Mouse (Mus musculus) limb, embryonic 15.5 days (tissue): ENCODE data around the gene Fam234b. TPM values are rescaled to one million over a fixed set of nuclear protein-coding genes. Genes with fewer than 3 reads are reported as not detected.
A peak's percentile ranks its signal among the peaks of the same experiment; 100 is the strongest.

Experiments used
- ATAC-seq: fragments of 200-750 bp; cut with Nextera tagmentation; 2 replicates; pipeline ENCODE4 v1.8.0; 2017; ENCODE audit warnings: low read depth, moderate TSS enrichment; ENCODE audit not compliant: insufficient number of reproducible peaks, low FRiP score, low TSS enrichment
- H3K27ac ChIP-seq: fragments of 300-500 bp; sonication (generic); 2 replicates; pipeline ENCODE4 v1.5.1; 2015; ENCODE audit warnings: moderate library complexity, mild to moderate bottlenecking, inconsistent platforms
- H3K27me3 ChIP-seq: fragments of 300-500 bp; sonication (generic); 2 replicates; pipeline ENCODE4 v1.6.1; 2015; ENCODE audit warnings: inconsistent platforms
- H3K36me3 ChIP-seq: fragments of 300-500 bp; sonication (generic); 2 replicates; pipeline ENCODE4 v1.6.1; 2015; ENCODE audit warnings: inconsistent platforms
- H3K4me1 ChIP-seq: fragments of 300-500 bp; sonication (generic); 2 replicates; pipeline ENCODE4 v1.6.1; 2015; ENCODE audit warnings: inconsistent platforms
- H3K4me2 ChIP-seq: fragments of 300-500 bp; sonication (generic); 2 replicates; pipeline ENCODE4 v1.6.1; 2015; ENCODE audit warnings: mild to moderate bottlenecking, inconsistent platforms
- H3K4me3 ChIP-seq: fragments of 300-500 bp; sonication (generic); 2 replicates; pipeline ENCODE4 v1.5.1; 2015; ENCODE audit warnings: mild to moderate bottlenecking, inconsistent platforms
- H3K9ac ChIP-seq: fragments of 300-500 bp; sonication (generic); 2 replicates; pipeline ENCODE4 v1.6.1; 2015; ENCODE audit warnings: inconsistent platforms
- H3K9me3 ChIP-seq: fragments of 300-500 bp; sonication (generic); 2 replicates; pipeline ENCODE4 v1.6.1; 2016; ENCODE audit warnings: inconsistent platforms
- WGBS: fragments of 180-500 bp; shearing (Covaris S2); methylation state at CpG from one replicate; pipeline ENCODE4 v1.1.7; 2015; 5-methylcytosine and 5-hydroxymethylcytosine counted together
- polyA plus RNA-seq: library from polyadenylated mRNA; unstranded; fragments of >200 nt; fragmentation: Nextera tagmentation; extraction: Ambion mirVana; gene quantifications from 2 replicates; pipeline ENCODE4 v1.2.1, GENCODE M21; 2015

The Fam234b gene
- polyA plus RNA-seq, 1 experiment from 2014 or later, result 23.8 TPM

DNA sequence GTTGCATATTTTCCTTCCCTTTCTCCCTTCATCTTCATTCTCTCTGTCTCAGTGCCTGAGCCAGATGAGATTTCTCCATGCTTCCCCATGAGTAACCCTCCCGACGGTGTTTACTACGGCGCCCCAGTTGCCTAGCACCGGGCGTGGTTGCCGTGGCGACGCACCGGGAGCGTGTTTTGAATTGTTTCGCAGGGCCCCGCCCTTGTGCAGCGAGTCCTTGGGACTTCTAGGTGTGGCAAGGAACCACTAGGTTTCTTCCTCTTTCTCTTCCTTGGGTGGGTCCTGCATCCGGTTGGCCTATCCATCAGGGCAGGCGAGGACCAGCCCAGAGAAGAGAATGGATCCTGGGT is 54.9 kb downstream of the Fam234b start:
- H3K36me3 ChIP-seq, result no peaks in the 10 kb centered on the region
- H3K27ac ChIP-seq, result peak overlapping the region; percentile 92
- peak overlapping the region; percentile 16 for H3K4me3 ChIP-seq
- ATAC-seq, result peak; percentile 52; the same call in 1 of the 2 replicates
- H3K4me1 ChIP-seq, result peaks cover 33% of the 10 kb centered on the region
- peak overlapping the region; percentile 37 for H3K4me2 ChIP-seq
- H3K9me3 ChIP-seq, result no peaks in the 10 kb centered on the region
- WGBS, result 8% methylated on average over 16 of the region's 16 CpGs
- H3K27me3 ChIP-seq, result no peaks in the 10 kb centered on the region
- H3K9ac ChIP-seq, result no peak overlapping the region

DNA sequence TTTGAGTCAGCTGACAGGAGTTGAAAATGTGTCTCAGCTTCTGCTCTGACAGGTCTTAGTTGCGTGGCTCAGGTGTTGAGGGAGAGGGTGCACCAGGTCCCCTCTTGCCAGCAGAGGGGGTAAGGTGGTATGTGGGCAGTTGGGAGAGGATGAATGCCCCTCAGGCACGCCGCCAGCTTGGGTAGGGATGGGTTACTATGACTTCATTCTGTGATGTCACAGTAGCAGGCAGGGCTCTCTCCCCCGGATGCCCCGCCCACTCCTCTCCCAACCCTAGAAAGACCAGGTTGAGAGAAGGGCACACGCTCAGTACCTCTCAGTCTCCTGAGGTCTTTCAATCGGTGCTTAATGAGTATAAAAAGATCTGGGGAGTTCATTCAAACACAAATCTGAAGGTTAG is 56.4 kb downstream of the Fam234b start, which contains the start of gene Gsg1:
Gsg1 (minus strand) TSS at position 199 of the 400 bp plus-strand sequence.
- no peak for ATAC-seq
- peaks cover 33% of the 10 kb centered on the region for H3K4me1 ChIP-seq
- 89% methylated on average over 7 of the region's 7 CpGs for WGBS
- no peak within 1 kb of the TSS for H3K9ac ChIP-seq
- H3K27ac ChIP-seq, result no peak within 1 kb of the TSS
- H3K4me2 ChIP-seq, result no peak within 1 kb of the TSS
- H3K27me3 ChIP-seq, result no peaks in the 10 kb centered on the region
- H3K36me3 ChIP-seq, result no peaks in the 10 kb centered on the region
- H3K9me3 ChIP-seq, result no peaks in the 10 kb centered on the region
- H3K4me3 ChIP-seq, result no peak within 1 kb of the TSS

DNA sequence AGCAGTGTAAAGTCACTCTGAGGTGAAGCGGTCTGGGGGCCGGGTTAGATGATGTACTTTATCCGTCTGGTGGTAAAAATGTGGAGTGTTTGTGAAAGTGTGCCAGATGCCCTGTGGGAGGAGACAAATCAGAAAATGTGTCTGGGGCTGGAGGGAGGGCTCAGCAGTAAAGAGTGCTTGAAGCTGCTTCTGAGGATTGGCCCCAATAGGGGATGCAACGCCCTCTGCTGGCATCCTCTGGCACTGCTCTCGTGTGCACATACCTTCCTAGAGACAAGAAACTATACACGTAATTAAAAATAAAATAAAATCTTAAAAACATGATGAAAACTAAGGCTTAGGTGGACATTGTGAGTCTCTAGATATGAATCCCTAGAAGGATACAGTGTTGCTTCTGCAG is 62.7 kb downstream of the Fam234b start:
- WGBS, result 89% methylated on average over 6 of the region's 6 CpGs
- Histone ChIP-seq H3K9ac (no peak overlapping the region), H3K4me2 (no peak overlapping the region), H3K4me1 (no peaks in the 10 kb centered on the region), H3K4me3 (no peak overlapping the region), H3K9me3 (0 out of 2 replicates have a peak, but pooled peaks cover 3% of the 10 kb centered on the region), H3K27ac (no peak overlapping the region), H3K27me3 (no peaks in the 10 kb centered on the region), H3K36me3 (no peaks in the 10 kb centered on the region)
- ATAC-seq, result no peak

GRCm38 (mm10) chr6:135261124-135261523 is 63.3 kb downstream of the Fam234b start:
- H3K4me3 ChIP-seq, result no peak overlapping the region
- no peak overlapping the region for H3K4me2 ChIP-seq
- H3K27ac ChIP-seq, result no peak overlapping the region
- H3K27me3 ChIP-seq, result no peaks in the 10 kb centered on the region
- 87% methylated on average over 9 of the region's 9 CpGs for WGBS
- no peak for ATAC-seq
- no peaks in the 10 kb centered on the region for H3K4me1 ChIP-seq
- no peak overlapping the region for H3K9ac ChIP-seq
- 0 out of 2 replicates have a peak, but pooled peaks cover 3% of the 10 kb centered on the region for H3K9me3 ChIP-seq
- H3K36me3 ChIP-seq, result no peaks in the 10 kb centered on the region

DNA sequence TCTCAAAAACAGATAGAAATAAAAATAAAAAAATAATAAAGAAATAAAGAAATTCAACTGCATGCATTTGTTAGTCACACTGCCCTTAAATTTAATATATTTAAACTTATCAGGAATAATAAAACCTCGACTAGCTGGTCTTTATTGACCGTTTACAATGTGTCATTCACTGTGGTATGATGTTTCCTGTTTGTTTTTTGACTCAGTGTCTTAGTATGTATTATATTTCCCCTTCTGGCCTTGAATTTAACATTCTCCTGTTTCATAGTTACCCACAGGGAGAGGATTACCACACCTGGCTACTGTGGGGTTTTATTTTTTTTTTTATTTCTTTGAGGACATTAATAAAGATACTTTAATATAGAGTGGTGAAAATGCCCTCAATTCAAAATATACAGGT is 64.8 kb downstream of the Fam234b start:
- Histone ChIP-seq H3K9me3 (0 out of 2 replicates have a peak, but pooled peaks cover 3% of the 10 kb centered on the region), H3K4me1 (no peaks in the 10 kb centered on the region), H3K27me3 (no peaks in the 10 kb centered on the region), H3K9ac (no peak overlapping the region), H3K36me3 (no peaks in the 10 kb centered on the region), H3K27ac (no peak overlapping the region), H3K4me2 (no peak overlapping the region), H3K4me3 (no peak overlapping the region)
- WGBS, result 47% methylated on average over 2 of the region's 2 CpGs
- ATAC-seq, result no peak

DNA sequence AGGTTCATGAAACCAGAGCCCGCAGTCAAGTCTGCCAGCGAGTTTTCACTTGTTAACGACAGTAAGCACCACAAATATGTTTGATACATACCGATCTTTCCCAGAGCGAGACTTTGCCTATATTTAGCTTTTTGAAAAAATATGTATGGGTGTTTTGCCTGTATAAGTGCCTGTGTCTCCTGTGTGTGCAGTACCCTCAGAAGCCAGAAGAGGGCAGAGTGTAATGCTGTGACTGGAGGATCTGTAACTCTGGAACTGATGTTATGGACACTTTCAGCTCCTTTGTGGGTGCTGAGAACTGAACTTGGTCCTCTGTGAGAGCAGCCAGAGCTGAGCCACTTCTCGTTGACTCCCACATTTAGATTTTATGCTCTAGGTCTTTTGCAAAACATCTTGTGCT is 66.4 kb downstream of the Fam234b start:
- Histone ChIP-seq H3K4me3 (no peak overlapping the region), H3K4me2 (no peak overlapping the region), H3K4me1 (no peaks in the 10 kb centered on the region), H3K27me3 (no peaks in the 10 kb centered on the region), H3K9me3 (0 out of 2 replicates have a peak, but pooled peaks cover 3% of the 10 kb centered on the region), H3K27ac (no peak overlapping the region), H3K36me3 (no peaks in the 10 kb centered on the region), H3K9ac (no peak overlapping the region)
- ATAC-seq, result no peak
- 86% methylated on average over 6 of the region's 6 CpGs for WGBS

GRCm38 (mm10) chr6:135266056-135266455 is 68.3 kb downstream of the Fam234b start:
- H3K4me2 ChIP-seq, result no peak overlapping the region
- WGBS, result 97% methylated on average over 1 of the region's 1 CpGs
- no peak overlapping the region for H3K4me3 ChIP-seq
- H3K36me3 ChIP-seq, result no peaks in the 10 kb centered on the region
- H3K9me3 ChIP-seq, result 0 out of 2 replicates have a peak, but pooled peaks cover 3% of the 10 kb centered on the region
- H3K4me1 ChIP-seq, result 0 out of 2 replicates have a peak, but pooled peaks cover 2% of the 10 kb centered on the region
- no peak overlapping the region for H3K9ac ChIP-seq
- no peak for ATAC-seq
- no peak overlapping the region for H3K27ac ChIP-seq
- H3K27me3 ChIP-seq, result no peaks in the 10 kb centered on the region

DNA sequence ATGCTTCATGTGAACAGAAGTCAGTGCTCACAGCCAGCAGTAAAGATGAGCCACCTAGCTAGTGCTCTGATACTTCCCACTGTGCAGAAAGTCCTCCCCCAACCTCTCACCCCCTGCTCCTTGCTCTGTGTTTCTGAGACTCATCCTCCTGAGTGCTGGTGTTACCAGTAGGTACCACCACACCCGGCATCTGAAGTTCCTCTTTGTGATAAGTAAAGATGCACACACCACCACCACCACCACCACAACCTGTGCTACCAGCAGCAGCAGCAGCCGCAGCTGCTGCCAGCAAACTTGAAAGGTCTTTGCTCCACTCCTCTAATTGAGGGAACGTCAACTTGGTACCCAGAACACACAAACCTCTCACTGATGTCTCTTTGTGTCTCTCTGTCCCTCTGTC is 69.4 kb downstream of the Fam234b start:
- Histone ChIP-seq H3K36me3 (no peaks in the 10 kb centered on the region), H3K4me3 (no peak overlapping the region), H3K9ac (no peak overlapping the region), H3K27me3 (no peaks in the 10 kb centered on the region), H3K9me3 (0 out of 2 replicates have a peak, but pooled peaks cover 3% of the 10 kb centered on the region), H3K27ac (no peak overlapping the region), H3K4me1 (0 out of 2 replicates have a peak, but pooled peaks cover 2% of the 10 kb centered on the region), H3K4me2 (no peak overlapping the region)
- no peak for ATAC-seq
- WGBS, result 73% methylated on average over 3 of the region's 3 CpGs

DNA sequence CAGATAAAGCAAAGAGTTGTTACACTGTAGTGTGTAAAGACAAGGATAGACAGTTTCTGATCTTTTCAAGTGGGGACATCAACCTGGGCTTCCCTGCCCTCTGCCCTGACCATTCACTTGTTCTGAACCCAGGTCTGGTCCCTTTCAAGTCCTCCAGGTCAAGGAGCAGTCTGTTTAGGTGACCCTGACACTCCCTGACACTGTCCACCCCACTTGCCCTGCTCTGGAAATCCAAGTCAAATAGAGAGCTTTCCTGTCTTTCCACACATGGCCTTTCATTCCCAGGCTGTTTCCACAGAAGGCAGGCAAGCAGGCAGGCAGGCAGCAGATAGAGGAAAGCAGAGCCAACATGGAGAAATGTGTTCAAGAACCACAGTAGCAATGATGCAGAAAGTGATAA is 70.6 kb downstream of the Fam234b start:
- H3K4me3 ChIP-seq, result no peak overlapping the region
- no peaks in the 10 kb centered on the region for H3K27me3 ChIP-seq
- no peak overlapping the region for H3K4me2 ChIP-seq
- ATAC-seq, result no peak
- 0 out of 2 replicates have a peak, but pooled peaks cover 2% of the 10 kb centered on the region for H3K4me1 ChIP-seq
- no peak overlapping the region for H3K9ac ChIP-seq
- no peak overlapping the region for H3K27ac ChIP-seq
- no peaks in the 10 kb centered on the region for H3K36me3 ChIP-seq
- H3K9me3 ChIP-seq, result 0 out of 2 replicates have a peak, but pooled peaks cover 3% of the 10 kb centered on the region

GRCm38 (mm10) chr6:135269626-135270025 is 71.8 kb downstream of the Fam234b start:
- ATAC-seq, result no peak
- Histone ChIP-seq H3K9me3 (no peaks in the 10 kb centered on the region), H3K4me1 (0 out of 2 replicates have a peak, but pooled peaks cover 2% of the 10 kb centered on the region), H3K4me3 (no peak overlapping the region), H3K4me2 (no peak overlapping the region), H3K27me3 (no peaks in the 10 kb centered on the region), H3K9ac (no peak overlapping the region), H3K36me3 (no peaks in the 10 kb centered on the region), H3K27ac (no peak overlapping the region)
- 43% methylated on average over 6 of the region's 6 CpGs for WGBS

GRCm38 (mm10) chr6:135271761-135272160 is 74.0 kb downstream of the Fam234b start:
- no peak overlapping the region for H3K9ac ChIP-seq
- H3K4me2 ChIP-seq, result no peak overlapping the region
- H3K9me3 ChIP-seq, result no peaks in the 10 kb centered on the region
- 0 out of 2 replicates have a peak, but pooled peaks cover 2% of the 10 kb centered on the region for H3K4me1 ChIP-seq
- ATAC-seq, result no peak
- WGBS, result 67% methylated on average over 2 of the region's 2 CpGs
- no peaks in the 10 kb centered on the region for H3K27me3 ChIP-seq
- H3K4me3 ChIP-seq, result no peak overlapping the region
- H3K36me3 ChIP-seq, result no peaks in the 10 kb centered on the region
- no peak overlapping the region for H3K27ac ChIP-seq

GRCm38 (mm10) chr6:135273066-135273465 is 75.3 kb downstream of the Fam234b start:
- 70% methylated on average over 6 of the region's 6 CpGs for WGBS
- Histone ChIP-seq H3K9me3 (no peaks in the 10 kb centered on the region), H3K4me1 (0 out of 2 replicates have a peak, but pooled peaks cover 2% of the 10 kb centered on the region), H3K4me3 (no peak overlapping the region), H3K27ac (no peak overlapping the region), H3K27me3 (no peaks in the 10 kb centered on the region), H3K36me3 (no peaks in the 10 kb centered on the region), H3K9ac (no peak overlapping the region), H3K4me2 (no peak overlapping the region)
- ATAC-seq, result no peak

GRCm38 (mm10) chr6:135275231-135275630 is 77.5 kb downstream of the Fam234b start:
- no peaks in the 10 kb centered on the region for H3K27me3 ChIP-seq
- no peak overlapping the region for H3K4me2 ChIP-seq
- no peak for ATAC-seq
- no peak overlapping the region for H3K4me3 ChIP-seq
- H3K9ac ChIP-seq, result no peak overlapping the region
- H3K36me3 ChIP-seq, result no peaks in the 10 kb centered on the region
- H3K4me1 ChIP-seq, result peaks cover 10% of the 10 kb centered on the region
- no peaks in the 10 kb centered on the region for H3K9me3 ChIP-seq
- WGBS, result 68% methylated on average over 4 of the region's 4 CpGs
- no peak overlapping the region for H3K27ac ChIP-seq
